Mouse (Mus musculus) brown adipose tissue, adult 24 weeks (tissue): ENCODE results near the gene Rgs14. TPM values are rescaled to one million over a fixed set of nuclear protein-coding genes. Genes with fewer than 3 reads are reported as not detected.

ENCODE experiments used
- H3K27ac ChIP-seq: fragments of 200-500 bp; replicated peaks from 2 replicates; pipeline ENCODE4 v1.5.1; 2012; ENCODE audit warnings: low read depth, mild to moderate bottlenecking, low read length
- H3K4me1 ChIP-seq: fragments of 200-500 bp; 2 replicates; pipeline ENCODE4 v1.6.1; 2012; ENCODE audit warnings: low read length, mixed read lengths; ENCODE audit not compliant: control insufficient read depth, insufficient read depth, insufficient read length
- H3K4me3 ChIP-seq: fragments of 200-500 bp; 2 replicates; pipeline ENCODE4 v1.5.1; 2012; ENCODE audit warnings: low read depth, mild to moderate bottlenecking, low read length, moderate library complexity; ENCODE audit not compliant: insufficient read depth
- polyA plus RNA-seq: library from polyadenylated mRNA; stranded (reverse); fragments of >200 nt; gene quantifications from 2 replicates; pipeline ENCODE4 v1.2.4, GENCODE M21; 2012; ENCODE audit not compliant: missing spikeins, insufficient read depth, insufficient read length

The Rgs14 gene
- polyA plus RNA-seq, 1 experiment = not detected

DNA sequence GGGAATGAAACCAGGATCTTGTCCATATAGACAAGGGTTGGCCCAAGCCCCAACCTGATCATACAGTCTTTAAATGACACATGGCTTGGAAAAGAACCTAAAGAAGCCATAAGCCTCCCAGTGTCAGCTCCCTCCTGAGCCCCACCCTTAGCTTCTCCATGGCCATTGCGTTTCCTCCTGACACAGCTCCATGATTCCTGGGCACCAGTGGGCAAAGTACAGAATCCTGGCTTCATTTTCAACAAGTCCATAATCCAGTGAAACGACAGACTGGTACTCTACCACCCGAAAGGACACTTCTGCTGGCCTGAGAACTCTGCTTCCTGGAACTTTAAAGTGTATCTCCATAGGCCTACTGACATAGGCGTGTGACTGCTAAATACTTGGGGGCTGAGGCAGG lies 37.8 kb downstream of the Rgs14 start:
- H3K4me1 ChIP-seq = no peaks in the 10 kb centered on the region
- no peak overlapping the region for H3K27ac ChIP-seq

DNA sequence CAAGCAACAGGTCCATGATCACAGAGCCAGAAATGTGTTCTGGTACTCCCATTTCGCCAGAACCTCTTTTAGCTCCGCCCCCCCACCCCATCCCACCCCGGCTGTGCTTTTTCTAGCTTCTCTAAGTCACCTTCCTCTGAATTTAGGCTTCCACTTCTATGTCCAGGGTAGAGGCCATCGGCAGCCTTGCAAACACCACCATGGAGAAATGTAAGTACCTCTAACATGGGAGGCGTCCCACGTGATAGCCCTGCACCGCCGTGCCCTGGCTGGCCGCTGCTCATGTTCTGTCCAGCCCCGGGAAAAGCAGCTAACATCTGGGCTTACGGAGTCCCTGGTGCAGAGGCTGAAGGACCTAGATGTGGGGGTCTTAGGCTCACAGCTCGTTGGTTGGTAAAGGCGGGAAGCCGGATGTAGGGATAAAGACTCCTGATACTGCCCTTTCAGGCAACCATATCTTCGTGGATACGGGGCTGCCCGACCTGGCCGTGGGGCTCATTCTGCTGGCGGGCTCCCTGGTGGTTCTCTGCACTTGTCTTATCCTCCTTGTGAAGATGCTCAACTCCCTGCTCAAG lies 39.1 kb downstream of the Rgs14 start:
- H3K4me1 ChIP-seq = no peaks in the 10 kb centered on the region
- no peak overlapping the region for H3K27ac ChIP-seq
- no peak overlapping the region for H3K4me3 ChIP-seq

More for the DNA sequence above, 37.8 kb downstream of the Rgs14 start:
- H3K4me3 ChIP-seq = no peak overlapping the region

DNA sequence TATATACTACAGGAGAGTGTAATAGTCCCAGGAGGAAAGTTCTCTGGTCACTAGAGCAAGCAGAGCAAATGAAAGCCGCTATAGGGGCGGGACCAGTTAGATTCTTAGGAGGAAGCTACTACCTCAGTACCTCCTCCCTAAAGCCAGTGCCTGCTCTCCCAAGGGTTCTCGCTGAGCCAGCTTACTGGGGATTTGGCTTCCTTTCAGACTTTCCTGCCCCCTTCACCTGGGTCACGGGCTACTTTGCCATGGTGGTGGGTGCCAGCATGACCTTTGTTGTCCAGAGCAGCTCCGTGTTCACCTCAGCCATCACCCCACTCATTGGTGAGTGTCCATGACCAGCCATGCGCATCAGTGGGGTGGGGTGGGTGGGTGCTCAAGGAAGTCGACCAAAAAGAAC lies 42.3 kb downstream of the Rgs14 start:
- Histone ChIP-seq H3K4me1 (no peaks in the 10 kb centered on the region), H3K27ac (no peak overlapping the region), H3K4me3 (no peak overlapping the region)

- Histone ChIP-seq H3K27ac (no peak overlapping the region), H3K4me1 (no peaks in the 10 kb centered on the region), H3K4me3 (no peak overlapping the region)
Measured at GRCm38 (mm10) chr13:55412643-55413307, 43.2 kb downstream of the Rgs14 start.

GRCm38 (mm10) chr13:55413333-55413732 lies 43.8 kb downstream of the Rgs14 start:
- H3K27ac ChIP-seq = no peak overlapping the region
- no peak overlapping the region for H3K4me3 ChIP-seq
- no peaks in the 10 kb centered on the region for H3K4me1 ChIP-seq

- Histone ChIP-seq H3K27ac (no peak within 1 kb of the TSS), H3K4me1 (peaks cover 2% of the 10 kb centered on the region; the same call in 1 of the 2 replicates), H3K4me3 (no peak within 1 kb of the TSS)
Measured at GRCm38 (mm10) chr13:55414743-55415380, 45.3 kb downstream of the Rgs14 start, which contains the start of gene Pfn3. Pfn3 (minus strand) TSS chr13:55415232.

- H3K27ac ChIP-seq = no peak overlapping the region
- H3K4me1 ChIP-seq = peaks cover 2% of the 10 kb centered on the region; the same call in 1 of the 2 replicates
- no peak overlapping the region for H3K4me3 ChIP-seq
Measured at GRCm38 (mm10) chr13:55418004-55418403, 48.5 kb downstream of the Rgs14 start.

- Histone ChIP-seq H3K4me1 (peaks cover 2% of the 10 kb centered on the region; the same call in 1 of the 2 replicates), H3K27ac (no peak overlapping the region), H3K4me3 (no peak overlapping the region)
Measured at GRCm38 (mm10) chr13:55419142-55419541, 49.6 kb downstream of the Rgs14 start.

GRCm38 (mm10) chr13:55420018-55420932 lies 50.7 kb downstream of the Rgs14 start:
- H3K4me3 ChIP-seq = no peak overlapping the region
- peaks cover 2% of the 10 kb centered on the region; the same call in 1 of the 2 replicates for H3K4me1 ChIP-seq
- H3K27ac ChIP-seq = no peak overlapping the region

GRCm38 (mm10) chr13:55420933-55421800 lies 51.6 kb downstream of the Rgs14 start:
- Histone ChIP-seq H3K27ac (0 out of 2 replicates have a peak overlapping the region, but pooled peaks have one; percentile 4), H3K4me3 (peak overlapping the region; percentile 42), H3K4me1 (peaks cover 2% of the 10 kb centered on the region; the same call in 1 of the 2 replicates)

GRCm38 (mm10) chr13:55426613-55427012 lies 57.1 kb downstream of the Rgs14 start, which contains the start of gene F12:
F12 (minus strand) TSS chr13:55426793.
- Histone ChIP-seq H3K27ac (no peak within 1 kb of the TSS), H3K4me3 (no peak within 1 kb of the TSS)

GRCm38 (mm10) chr13:55429226-55429888 lies 59.8 kb downstream of the Rgs14 start:
- Histone ChIP-seq H3K27ac (peak overlapping the region; percentile 83), H3K4me1 (no peaks in the 10 kb centered on the region; the same call in 1 of the 2 replicates), H3K4me3 (0 out of 2 replicates have a peak overlapping the region, but pooled peaks have one; percentile 4)

More at GRCm38 (mm10) chr13:55426613-55427012, 57.1 kb downstream of the Rgs14 start, which contains the start of gene F12:
- H3K4me1 ChIP-seq = no peaks in the 10 kb centered on the region; the same call in 1 of the 2 replicates

DNA sequence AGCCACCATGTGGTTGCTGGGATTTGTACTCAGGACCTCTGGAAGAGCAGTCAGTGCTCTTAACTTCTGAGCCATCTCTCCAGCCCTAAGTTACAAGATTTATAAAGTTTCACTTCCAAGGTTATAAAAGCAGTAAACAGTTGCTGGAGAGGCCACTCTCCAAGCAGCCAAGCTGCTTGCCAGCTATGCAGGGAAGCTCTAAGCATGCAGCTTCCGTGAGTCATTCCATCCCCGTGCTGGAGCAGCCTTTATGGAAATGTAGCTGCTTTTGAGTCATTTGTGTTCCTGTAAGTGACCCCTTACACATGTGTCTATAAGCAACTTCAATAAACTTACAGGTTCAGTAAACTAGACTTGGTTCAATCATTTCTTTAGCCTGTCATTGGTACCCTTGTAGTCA lies 61.0 kb downstream of the Rgs14 start:
- H3K4me3 ChIP-seq = no peak overlapping the region
- no peaks in the 10 kb centered on the region; the same call in 1 of the 2 replicates for H3K4me1 ChIP-seq
- no peak overlapping the region for H3K27ac ChIP-seq
